Mouse (Mus musculus): Measurements from ENCODE around the gene Alox5. TPM values are rescaled to one million over a fixed set of nuclear protein-coding genes. Genes with fewer than 3 reads are reported as not detected.
"Not testable (repeated sequence)": the region's sequence is repeated elsewhere in the genome, so short reads cannot be mapped to it uniquely, and the experiment has no call there.

Gene Alox5
- 2.3 TPM in 2 replicates for polyA plus RNA-seq (2015; fragmentation: Nextera tagmentation; extraction: Ambion mirVana)

- no peak for ATAC-seq (ENCODE audit: insufficient number of reproducible peaks, low FRiP score, low TSS enrichment, low read depth)
- WGBS, result 4% methylated on average over 43 of the region's 43 CpGs
- H3K36me3 ChIP-seq, result no peaks in the 10 kb centered on the region
These were observed at the start of gene Alox5 for GRCm38 (mm10) chr6:116460544-116461283. TSS of gene Alox5 (minus strand) at chr6:116461178.

GRCm38 (mm10) chr6:116506302-116507003 lies 45.5 kb upstream of the Alox5 start, which contains the start of gene Olfr212:
TSS of gene Olfr212 (plus strand) at chr6:116506516.
- H3K27me3 ChIP-seq; ATAC-seq (ENCODE audit: insufficient number of reproducible peaks, low FRiP score, low TSS enrichment, low read depth); H3K4me3 ChIP-seq (replicated peaks); H3K4me1 ChIP-seq; H3K9me3 ChIP-seq (replicated peaks); H3K27ac ChIP-seq (replicated peaks); H3K36me3 ChIP-seq; H3K9ac ChIP-seq; H3K4me2 ChIP-seq (replicated peaks): not testable (repeated sequence)
- WGBS, result 91% methylated on average over 20 of the region's 20 CpGs

More at GRCm38 (mm10) chr6:116460544-116461283, at the start of gene Alox5:
- Histone ChIP-seq H3K27me3 (peaks cover 42% of the 10 kb centered on the region), H3K9me3 (replicated peaks) (no peaks in the 10 kb centered on the region), H3K9ac (no peak within 1 kb of the TSS), H3K4me2 (replicated peaks) (peak within 1 kb of the TSS; percentile 46), H3K4me3 (replicated peaks) (peak within 1 kb of the TSS; percentile 25), H3K27ac (replicated peaks) (no peak within 1 kb of the TSS), H3K4me1 (peaks cover 6% of the 10 kb centered on the region; the same call in 1 of the 2 replicates)

GRCm38 (mm10) chr6:116495960-116496359 lies 35.0 kb upstream of the Alox5 start:
- WGBS, result 63% methylated on average over 1 of the region's 1 CpGs
- Histone ChIP-seq H3K36me3 (no peaks in the 10 kb centered on the region), H3K4me3 (replicated peaks) (no peak overlapping the region), H3K9ac (no peak overlapping the region), H3K27me3 (no peaks in the 10 kb centered on the region), H3K4me1 (no peaks in the 10 kb centered on the region), H3K27ac (replicated peaks) (no peak overlapping the region), H3K9me3 (replicated peaks) (no peaks in the 10 kb centered on the region; the same call in 1 of the 2 replicates), H3K4me2 (replicated peaks) (no peak overlapping the region)
- no peak for ATAC-seq (ENCODE audit: insufficient number of reproducible peaks, low FRiP score, low TSS enrichment, low read depth)

GRCm38 (mm10) chr6:116493742-116494141 lies 32.8 kb upstream of the Alox5 start:
- no peak overlapping the region for H3K4me3 ChIP-seq (replicated peaks)
- H3K27ac ChIP-seq (replicated peaks), result no peak overlapping the region
- ATAC-seq (ENCODE audit: insufficient number of reproducible peaks, low FRiP score, low TSS enrichment, low read depth), result no peak
- H3K4me1 ChIP-seq, result no peaks in the 10 kb centered on the region
- H3K9ac ChIP-seq, result no peak overlapping the region
- no peaks in the 10 kb centered on the region for H3K36me3 ChIP-seq
- H3K9me3 ChIP-seq (replicated peaks), result no peaks in the 10 kb centered on the region
- no peak overlapping the region for H3K4me2 ChIP-seq (replicated peaks)
- WGBS, result 77% methylated on average over 5 of the region's 5 CpGs
- no peaks in the 10 kb centered on the region for H3K27me3 ChIP-seq

GRCm38 (mm10) chr6:116488791-116489190 lies 27.8 kb upstream of the Alox5 start, which contains the start of gene Olfr211:
TSS of gene Olfr211 (plus strand) at chr6:116489091.
- ATAC-seq (ENCODE audit: insufficient number of reproducible peaks, low FRiP score, low TSS enrichment, low read depth), result no peak
- H3K9ac ChIP-seq, result no peak within 1 kb of the TSS
- H3K27ac ChIP-seq (replicated peaks), result no peak within 1 kb of the TSS
- H3K36me3 ChIP-seq, result no peaks in the 10 kb centered on the region
- H3K9me3 ChIP-seq (replicated peaks), result no peaks in the 10 kb centered on the region
- WGBS, result 64% methylated on average over 4 of the region's 4 CpGs
- no peaks in the 10 kb centered on the region for H3K4me1 ChIP-seq
- H3K4me2 ChIP-seq (replicated peaks), result no peak within 1 kb of the TSS
- H3K4me3 ChIP-seq (replicated peaks), result no peak within 1 kb of the TSS
- no peaks in the 10 kb centered on the region for H3K27me3 ChIP-seq

- H3K4me2 ChIP-seq (replicated peaks), result no peak overlapping the region
These were observed 25.9 kb upstream of the Alox5 start for GRCm38 (mm10) chr6:116486833-116487232.

GRCm38 (mm10) chr6:116485081-116485480 lies 24.1 kb upstream of the Alox5 start:
- WGBS, result 88% methylated on average over 1 of the region's 1 CpGs

More at GRCm38 (mm10) chr6:116486833-116487232, 25.9 kb upstream of the Alox5 start:
- no peak overlapping the region for H3K9ac ChIP-seq
- no peaks in the 10 kb centered on the region for H3K27me3 ChIP-seq
- H3K4me1 ChIP-seq, result no peaks in the 10 kb centered on the region
- WGBS, result 62% methylated on average over 1 of the region's 1 CpGs
- ATAC-seq (ENCODE audit: insufficient number of reproducible peaks, low FRiP score, low TSS enrichment, low read depth), result no peak
- H3K4me3 ChIP-seq (replicated peaks), result no peak overlapping the region
- H3K9me3 ChIP-seq (replicated peaks), result no peaks in the 10 kb centered on the region
- H3K27ac ChIP-seq (replicated peaks), result no peak overlapping the region
- no peaks in the 10 kb centered on the region for H3K36me3 ChIP-seq

GRCm38 (mm10) chr6:116468081-116468480 lies 7.1 kb upstream of the Alox5 start:
- no peak overlapping the region for H3K9ac ChIP-seq
- 29% methylated on average over 3 of the region's 3 CpGs for WGBS
- H3K36me3 ChIP-seq, result no peaks in the 10 kb centered on the region
- no peak for ATAC-seq (ENCODE audit: insufficient number of reproducible peaks, low FRiP score, low TSS enrichment, low read depth)
- H3K27me3 ChIP-seq, result no peaks in the 10 kb centered on the region
- H3K4me3 ChIP-seq (replicated peaks), result no peak overlapping the region
- no peaks in the 10 kb centered on the region for H3K4me1 ChIP-seq
- no peaks in the 10 kb centered on the region for H3K9me3 ChIP-seq (replicated peaks)
- H3K4me2 ChIP-seq (replicated peaks), result no peak overlapping the region
- no peak overlapping the region for H3K27ac ChIP-seq (replicated peaks)

More at GRCm38 (mm10) chr6:116485081-116485480, 24.1 kb upstream of the Alox5 start:
- Histone ChIP-seq H3K36me3 (no peaks in the 10 kb centered on the region), H3K4me3 (replicated peaks) (no peak overlapping the region), H3K9me3 (replicated peaks) (no peaks in the 10 kb centered on the region), H3K4me1 (no peaks in the 10 kb centered on the region), H3K27ac (replicated peaks) (no peak overlapping the region), H3K4me2 (replicated peaks) (no peak overlapping the region), H3K27me3 (no peaks in the 10 kb centered on the region), H3K9ac (no peak overlapping the region)
- ATAC-seq (ENCODE audit: insufficient number of reproducible peaks, low FRiP score, low TSS enrichment, low read depth), result no peak

- Histone ChIP-seq H3K36me3 (no peaks in the 10 kb centered on the region), H3K4me3 (replicated peaks) (no peak overlapping the region), H3K27ac (replicated peaks) (no peak overlapping the region), H3K27me3 (peaks cover 42% of the 10 kb centered on the region), H3K4me1 (peaks cover 6% of the 10 kb centered on the region; the same call in 1 of the 2 replicates), H3K9ac (no peak overlapping the region), H3K9me3 (replicated peaks) (no peaks in the 10 kb centered on the region), H3K4me2 (replicated peaks) (no peak overlapping the region)
- 70% methylated on average over 2 of the region's 2 CpGs for WGBS
- no peak for ATAC-seq (ENCODE audit: insufficient number of reproducible peaks, low FRiP score, low TSS enrichment, low read depth)
These were observed 1.7 kb downstream of the Alox5 start for GRCm38 (mm10) chr6:116459232-116459631.

GRCm38 (mm10) chr6:116458728-116459127 lies 2.2 kb downstream of the Alox5 start:
- peaks cover 6% of the 10 kb centered on the region; the same call in 1 of the 2 replicates for H3K4me1 ChIP-seq
- no peak for ATAC-seq (ENCODE audit: insufficient number of reproducible peaks, low FRiP score, low TSS enrichment, low read depth)
- H3K4me2 ChIP-seq (replicated peaks), result no peak overlapping the region
- peaks cover 42% of the 10 kb centered on the region for H3K27me3 ChIP-seq
- no peak overlapping the region for H3K27ac ChIP-seq (replicated peaks)
- H3K9ac ChIP-seq, result no peak overlapping the region
- 75% methylated on average over 4 of the region's 4 CpGs for WGBS
- H3K9me3 ChIP-seq (replicated peaks), result no peaks in the 10 kb centered on the region
- H3K36me3 ChIP-seq, result no peaks in the 10 kb centered on the region
- H3K4me3 ChIP-seq (replicated peaks), result no peak overlapping the region

- no peak overlapping the region for H3K4me2 ChIP-seq (replicated peaks)
- H3K27ac ChIP-seq (replicated peaks), result no peak overlapping the region
- no peak overlapping the region for H3K9ac ChIP-seq
- H3K36me3 ChIP-seq, result no peaks in the 10 kb centered on the region
- whole genome bisulfite sequencing, result 69% methylated on average over 1 of the region's 1 CpGs
- ATAC-seq (ENCODE audit: insufficient number of reproducible peaks, low FRiP score, low TSS enrichment, low read depth), result no peak
- H3K27me3 ChIP-seq, result peaks cover 26% of the 10 kb centered on the region
- H3K9me3 ChIP-seq (replicated peaks), result no peaks in the 10 kb centered on the region
- H3K4me1 ChIP-seq, result peaks cover 6% of the 10 kb centered on the region; the same call in 1 of the 2 replicates
- no peak overlapping the region for H3K4me3 ChIP-seq (replicated peaks)
These were observed 4.5 kb downstream of the Alox5 start for GRCm38 (mm10) chr6:116456482-116456881.
